Mouse (Mus musculus) neural tube, embryonic 14.5 days (tissue): Measurements from ENCODE around the gene Ube3b. TPM values are rescaled to one million over a fixed set of nuclear protein-coding genes. Genes with fewer than 3 reads are reported as not detected.
A peak's percentile ranks its signal among the peaks of the same experiment; 100 is the strongest.

Experiments
- ATAC-seq: fragments of 200-750 bp; cut with Nextera tagmentation; 2 replicates; pipeline ENCODE4 v1.8.0; 2017; ENCODE audit warnings: low read depth, mild to moderate bottlenecking, moderate TSS enrichment, moderate library complexity
- H3K27ac ChIP-seq: fragments of 300-500 bp; sonication (generic); 2 replicates; pipeline ENCODE4 v1.5.1; 2014; ENCODE audit warnings: low read depth, mild to moderate bottlenecking, control low read depth, low read length, moderate library complexity, mixed read lengths
- H3K27me3 ChIP-seq: fragments of 300-500 bp; sonication (generic); 2 replicates; pipeline ENCODE4 v1.6.1; 2014; ENCODE audit warnings: low read length; ENCODE audit not compliant: control insufficient read depth, insufficient read depth
- H3K36me3 ChIP-seq: fragments of 300-500 bp; sonication (generic); 2 replicates; pipeline ENCODE4 v1.6.1; 2014; ENCODE audit warnings: low read length, mixed read lengths; ENCODE audit not compliant: control insufficient read depth, insufficient read depth
- H3K4me1 ChIP-seq: fragments of 300-500 bp; sonication (generic); 2 replicates; pipeline ENCODE4 v1.6.1; 2014; ENCODE audit warnings: low read length; ENCODE audit not compliant: control insufficient read depth, insufficient read depth
- H3K4me2 ChIP-seq: fragments of 300-500 bp; sonication (generic); 2 replicates; pipeline ENCODE4 v1.6.1; 2014; ENCODE audit warnings: mild to moderate bottlenecking, low read depth, low read length, control low read depth
- H3K4me3 ChIP-seq: fragments of 300-500 bp; sonication (generic); 2 replicates; pipeline ENCODE4 v1.5.1; 2014; ENCODE audit warnings: low read depth, low read length, control low read depth, mixed read lengths
- H3K9ac ChIP-seq: fragments of 300-500 bp; sonication (generic); replicated peaks from 2 replicates; pipeline ENCODE4 v1.6.1; 2014; ENCODE audit warnings: low read depth, mild to moderate bottlenecking, control low read depth, low read length, mixed read lengths
- H3K9me3 ChIP-seq: fragments of 300-500 bp; sonication (generic); 2 replicates; pipeline ENCODE4 v1.6.1; 2016; ENCODE audit warnings: low read length; ENCODE audit not compliant: control insufficient read depth
- WGBS: fragments of 180-500 bp; shearing (Covaris S2); extraction: QIAGEN DNeasy Blood & Tissue Kit; methylation state at CpG from one replicate; pipeline ENCODE4 v1.1.7; 2014; 5-methylcytosine and 5-hydroxymethylcytosine counted together
- polyA plus RNA-seq: library from polyadenylated mRNA; unstranded; fragments of >200 nt; fragmentation: Nextera tagmentation; extraction: Ambion mirVana; gene quantifications from 2 replicates; pipeline ENCODE4 v1.2.1, GENCODE M21; 2014

Gene Ube3b
- polyA plus RNA-seq, 1 experiment from 2014 or later, result 46.7 TPM

DNA sequence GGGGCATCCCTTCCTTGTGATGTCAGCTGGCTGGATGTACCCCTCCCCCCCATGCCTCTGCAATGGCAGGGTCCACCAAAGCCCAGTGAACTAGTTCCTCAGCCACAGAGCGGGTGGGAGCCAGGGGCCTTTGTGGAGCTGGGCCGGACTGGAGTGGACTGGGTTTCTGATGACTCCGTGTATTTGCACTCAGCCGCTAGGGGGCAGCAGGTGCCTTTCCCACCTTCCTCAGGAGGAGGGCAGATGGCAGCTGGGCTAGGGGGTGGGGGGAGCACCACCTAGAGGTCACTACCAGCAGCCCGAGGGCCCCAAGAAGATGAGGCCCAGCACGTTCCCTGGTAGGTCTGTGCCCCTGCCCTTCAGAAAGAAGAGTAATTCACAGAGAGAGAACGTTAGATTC, 80.8 kb downstream of the Ube3b start:
- Histone ChIP-seq H3K27ac (no peak overlapping the region), H3K4me2 (no peak overlapping the region), H3K4me3 (no peak overlapping the region), H3K27me3 (no peaks in the 10 kb centered on the region), H3K9me3 (no peaks in the 10 kb centered on the region), H3K36me3 (no peaks in the 10 kb centered on the region), H3K4me1 (no peaks in the 10 kb centered on the region), H3K9ac (no peak overlapping the region)
- peak; percentile 60; the same call in 1 of the 2 replicates for ATAC-seq
- 5% methylated on average over 7 of the region's 7 CpGs for WGBS

DNA sequence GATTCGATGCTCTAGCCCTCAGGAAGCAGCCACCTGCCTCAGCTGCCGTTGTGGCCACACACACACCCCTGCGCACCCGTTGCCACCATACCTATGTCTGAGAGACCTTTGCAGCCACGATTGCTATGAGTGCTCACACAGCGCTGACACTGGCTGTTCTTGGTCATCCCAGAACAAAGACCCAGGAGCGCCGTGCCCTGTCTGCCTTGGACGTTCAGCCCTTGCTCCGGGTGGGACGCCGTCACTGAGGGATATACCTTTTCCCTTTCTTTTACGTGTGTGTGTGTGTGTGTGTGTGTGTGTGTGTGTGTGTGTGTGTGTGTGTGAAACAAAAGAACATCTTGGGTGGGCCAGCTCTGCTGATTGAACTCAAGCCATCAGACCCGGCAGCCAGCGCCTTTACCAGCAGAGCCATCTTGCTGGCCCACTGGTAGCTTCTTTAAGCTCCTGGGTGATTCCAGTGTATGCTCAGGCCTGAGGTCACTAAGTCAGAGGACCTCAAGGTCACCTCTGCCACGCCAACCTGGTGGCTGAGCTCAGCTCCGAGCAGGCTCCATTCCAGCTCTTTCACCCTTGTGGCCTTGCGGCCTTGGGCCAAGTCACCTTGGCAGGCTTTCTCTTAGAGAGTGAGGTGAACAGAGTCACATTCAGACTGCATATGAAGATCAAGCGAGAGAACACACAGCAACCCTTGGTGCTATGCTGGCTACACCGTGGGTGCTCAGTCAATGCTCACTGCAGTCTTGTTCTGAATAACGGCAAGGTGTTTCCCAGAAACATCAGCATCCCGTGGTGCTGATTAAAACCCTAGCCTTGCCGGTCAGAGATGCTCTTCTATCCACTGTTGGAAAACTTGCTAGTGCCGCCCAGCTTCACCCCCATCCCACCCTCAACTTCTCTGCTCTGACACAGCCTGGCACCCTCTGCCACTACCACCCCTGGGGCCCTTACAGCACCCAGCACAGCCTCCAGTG, 81.9 kb downstream of the Ube3b start:
- Histone ChIP-seq H3K27me3 (no peaks in the 10 kb centered on the region), H3K4me1 (peaks cover 4% of the 10 kb centered on the region; the same call in 1 of the 2 replicates), H3K27ac (no peak overlapping the region), H3K4me2 (no peak overlapping the region), H3K4me3 (no peak overlapping the region), H3K9ac (no peak overlapping the region), H3K9me3 (no peaks in the 10 kb centered on the region), H3K36me3 (no peaks in the 10 kb centered on the region)
- no peak for ATAC-seq
- WGBS, result 83% methylated on average over 24 of the region's 24 CpGs

- no peaks in the 10 kb centered on the region for H3K27me3 ChIP-seq
- no peak overlapping the region for H3K4me3 ChIP-seq
- ATAC-seq, result no peak
- H3K9me3 ChIP-seq, result no peaks in the 10 kb centered on the region
- H3K27ac ChIP-seq, result no peak overlapping the region
- H3K4me1 ChIP-seq, result peaks cover 11% of the 10 kb centered on the region
- H3K4me2 ChIP-seq, result no peak overlapping the region
- H3K9ac ChIP-seq, result no peak overlapping the region
- WGBS, result 93% methylated on average over 2 of the region's 2 CpGs
- no peaks in the 10 kb centered on the region for H3K36me3 ChIP-seq
Observed at GRCm38 (mm10) chr5:114464561-114464960, 84.2 kb downstream of the Ube3b start.

- H3K4me2 ChIP-seq, result no peak overlapping the region
- no peaks in the 10 kb centered on the region for H3K9me3 ChIP-seq
- no peaks in the 10 kb centered on the region for H3K36me3 ChIP-seq
- WGBS, result 61% methylated on average over 7 of the region's 7 CpGs
- ATAC-seq, result no peak
- H3K9ac ChIP-seq, result no peak overlapping the region
- no peak overlapping the region for H3K4me3 ChIP-seq
- no peak overlapping the region for H3K27ac ChIP-seq
- H3K4me1 ChIP-seq, result peaks cover 11% of the 10 kb centered on the region
- no peaks in the 10 kb centered on the region for H3K27me3 ChIP-seq
Observed at GRCm38 (mm10) chr5:114465641-114466040, 85.2 kb downstream of the Ube3b start.

DNA sequence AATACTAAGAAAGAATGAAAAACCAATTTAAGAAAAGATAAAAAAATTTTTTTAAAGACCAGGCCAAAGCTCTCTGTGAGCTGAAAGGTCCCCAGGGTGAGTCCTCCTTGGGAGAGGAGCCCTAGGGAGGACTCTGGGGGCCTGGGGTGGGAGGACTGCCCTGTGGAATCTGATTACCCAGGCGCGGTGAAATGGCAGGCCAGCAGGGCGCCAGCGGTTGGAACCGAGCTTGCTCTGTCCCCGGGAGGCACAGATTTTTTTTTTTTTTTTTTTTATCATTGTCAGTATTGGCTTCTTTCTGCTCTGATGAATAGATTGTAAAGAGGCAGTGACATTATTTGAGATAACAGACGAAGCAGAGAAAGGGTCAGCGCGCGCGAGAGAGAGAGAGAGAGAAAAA, 86.6 kb downstream of the Ube3b start:
- peaks cover 11% of the 10 kb centered on the region for H3K4me1 ChIP-seq
- ATAC-seq, result peak; percentile 21; the same call in 1 of the 2 replicates
- no peaks in the 10 kb centered on the region for H3K27me3 ChIP-seq
- peak overlapping the region; percentile 2; the same call in 1 of the 2 replicates for H3K4me3 ChIP-seq
- no peaks in the 10 kb centered on the region for H3K9me3 ChIP-seq
- no peaks in the 10 kb centered on the region for H3K36me3 ChIP-seq
- H3K9ac ChIP-seq, result peak overlapping the region; percentile 18
- peak overlapping the region; percentile 40 for H3K4me2 ChIP-seq
- H3K27ac ChIP-seq, result peak overlapping the region; percentile 83
- 0% methylated on average over 7 of the region's 11 CpGs for WGBS

DNA sequence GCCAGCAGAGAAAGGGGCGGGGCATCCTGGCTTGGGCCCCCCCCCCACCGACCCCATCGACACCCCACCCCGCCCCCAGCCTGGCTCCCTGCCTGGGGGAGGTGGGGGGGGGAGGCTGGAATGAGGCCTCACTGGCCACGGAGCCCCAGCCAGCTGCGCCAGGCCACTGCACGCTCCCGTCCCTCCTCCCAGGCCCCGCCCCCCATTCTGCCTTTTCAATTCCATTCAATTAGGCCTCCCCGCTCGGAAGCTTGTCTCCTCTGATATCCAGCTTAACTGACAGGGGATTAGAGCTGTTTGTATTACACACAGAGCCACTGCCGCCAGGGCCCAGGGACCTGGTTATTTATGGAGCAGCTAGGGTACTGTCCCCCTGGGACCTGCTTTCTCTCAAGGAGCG, 87.0 kb downstream of the Ube3b start:
- H3K27me3 ChIP-seq, result no peaks in the 10 kb centered on the region
- ATAC-seq, result peak; percentile 74; the same call in 1 of the 2 replicates
- no peaks in the 10 kb centered on the region for H3K9me3 ChIP-seq
- peak overlapping the region; percentile 83 for H3K27ac ChIP-seq
- H3K4me3 ChIP-seq, result peak overlapping the region; percentile 2; the same call in 1 of the 2 replicates
- 0% methylated on average over 6 of the region's 13 CpGs for WGBS
- peaks cover 11% of the 10 kb centered on the region for H3K4me1 ChIP-seq
- peak overlapping the region; percentile 18 for H3K9ac ChIP-seq
- H3K36me3 ChIP-seq, result no peaks in the 10 kb centered on the region
- H3K4me2 ChIP-seq, result peak overlapping the region; percentile 40

DNA sequence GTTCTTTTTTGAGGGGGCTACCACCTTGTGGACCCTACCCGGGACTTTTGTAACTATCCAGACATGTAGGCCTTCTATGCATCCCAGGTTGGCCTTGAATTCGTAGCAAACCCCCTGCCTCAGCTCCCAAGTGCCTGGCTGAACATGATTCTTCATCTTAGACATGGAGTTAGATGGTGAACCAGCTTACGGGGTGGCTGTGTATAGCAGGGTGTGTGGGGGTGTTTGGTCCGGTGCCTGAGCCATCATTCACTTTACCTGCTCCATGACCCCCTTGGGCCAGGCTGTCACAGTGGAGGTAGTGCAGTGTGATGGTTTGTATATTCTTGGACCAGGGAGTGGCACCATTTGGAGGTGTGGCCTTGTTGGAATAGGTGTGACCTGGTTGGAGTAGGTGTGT, 87.6 kb downstream of the Ube3b start:
- WGBS, result 47% methylated on average over 4 of the region's 4 CpGs
- Histone ChIP-seq H3K27ac (peak overlapping the region; percentile 83), H3K4me2 (peak overlapping the region; percentile 40; the same call in 1 of the 2 replicates), H3K9me3 (no peaks in the 10 kb centered on the region), H3K9ac (peak overlapping the region; percentile 18; the same call in 1 of the 2 replicates), H3K27me3 (no peaks in the 10 kb centered on the region), H3K36me3 (no peaks in the 10 kb centered on the region), H3K4me3 (no peak overlapping the region), H3K4me1 (peaks cover 11% of the 10 kb centered on the region)
- no peak for ATAC-seq

DNA sequence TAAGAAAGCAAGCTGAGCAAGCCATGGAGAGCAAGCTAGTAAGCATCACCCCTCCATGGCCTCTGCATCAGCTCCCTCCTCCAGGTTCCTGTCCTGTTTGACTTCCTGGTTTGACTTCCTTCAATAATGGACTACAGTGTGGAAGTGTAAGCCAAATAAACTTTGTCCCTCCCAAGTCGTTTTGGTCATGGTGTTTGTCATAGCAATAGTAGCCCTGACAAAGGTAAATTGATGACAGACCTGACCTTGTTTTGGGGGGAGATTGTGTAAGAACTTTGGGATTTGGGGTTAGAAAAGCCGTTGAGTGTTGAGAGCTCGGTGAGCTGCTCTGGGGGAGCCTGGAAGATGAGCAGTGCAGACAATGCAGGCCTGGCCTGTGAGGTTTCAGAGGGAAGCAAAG, 90.0 kb downstream of the Ube3b start:
- Histone ChIP-seq H3K27ac (no peak overlapping the region), H3K9ac (no peak overlapping the region), H3K4me1 (peaks cover 16% of the 10 kb centered on the region), H3K4me2 (no peak overlapping the region), H3K9me3 (no peaks in the 10 kb centered on the region), H3K36me3 (no peaks in the 10 kb centered on the region), H3K27me3 (no peaks in the 10 kb centered on the region), H3K4me3 (no peak overlapping the region)
- no peak for ATAC-seq
- 76% methylated on average over 3 of the region's 3 CpGs for WGBS
